Mouse (Mus musculus) spleen, adult 2 months (tissue): ENCODE results near the gene Tirap. TPM values are rescaled to one million over a fixed set of nuclear protein-coding genes. Genes with fewer than 3 reads are reported as not detected.

Experiments
- DNase-seq, 2 experiments: peaks; one replicate each; pipeline versions ENCODE4 v3.0.0 to v3.0.0-alpha.2; 2012 to 2021; ENCODE audit warnings: low spot score in 2 of 2, low read depth in 1 of 2
- H3K27ac ChIP-seq: fragments of 200-500 bp; 2 replicates; pipeline ENCODE4 v1.5.1; 2012; ENCODE audit warnings: low read length, inconsistent platforms; ENCODE audit not compliant: insufficient read depth
- H3K27me3 ChIP-seq: fragments of 200-500 bp; 2 replicates; pipeline ENCODE4 v1.6.1; 2012; ENCODE audit warnings: mild to moderate bottlenecking, moderate library complexity, low read length, inconsistent platforms; ENCODE audit not compliant: control insufficient read depth, insufficient read depth
- H3K36me3 ChIP-seq: fragments of 200-500 bp; 2 replicates; pipeline ENCODE4 v1.6.1; 2012; ENCODE audit warnings: mild to moderate bottlenecking, low read length, inconsistent platforms; ENCODE audit not compliant: control insufficient read depth, insufficient read depth
- H3K4me1 ChIP-seq: fragments of 200-500 bp; 2 replicates; pipeline ENCODE4 v1.6.1; 2011; ENCODE audit warnings: inconsistent platforms; ENCODE audit not compliant: control insufficient read depth, insufficient read depth, insufficient read length
- H3K4me3 ChIP-seq: fragments of 200-500 bp; 2 replicates; pipeline ENCODE4 v1.5.1; 2011; ENCODE audit warnings: mild to moderate bottlenecking, inconsistent platforms; ENCODE audit not compliant: insufficient read depth, insufficient read length; ENCODE audit errors: extremely low read depth
- CTCF ChIP-seq: fragments of 200-500 bp; IDR thresholded peaks from 2 replicates; pipeline ENCODE4 v1.5.1; 2011; ENCODE audit warnings: mild to moderate bottlenecking, inconsistent platforms; ENCODE audit not compliant: insufficient read depth, insufficient read length, insufficient replicate concordance; ENCODE audit errors: extremely low read depth
- POLR2A ChIP-seq: fragments of 200-500 bp; IDR thresholded peaks from 2 replicates; pipeline ENCODE4 v1.6.1; 2011; ENCODE audit warnings: low read depth, low read length, inconsistent platforms
- WGBS: fragments of 180-500 bp; shearing (Covaris S2); methylation state at CpG from one replicate; pipeline ENCODE4 v1.1.7; 2018; 5-methylcytosine and 5-hydroxymethylcytosine counted together
- polyA plus RNA-seq: library from polyadenylated mRNA; depleted of rRNA; stranded (reverse); fragments of >200 nt; gene quantifications from 2 replicates; pipeline ENCODE4 v1.2.3, GENCODE M21; 2012

Tirap gene
- polyA plus RNA-seq, 1 experiment, result 9.2 TPM

DNA sequence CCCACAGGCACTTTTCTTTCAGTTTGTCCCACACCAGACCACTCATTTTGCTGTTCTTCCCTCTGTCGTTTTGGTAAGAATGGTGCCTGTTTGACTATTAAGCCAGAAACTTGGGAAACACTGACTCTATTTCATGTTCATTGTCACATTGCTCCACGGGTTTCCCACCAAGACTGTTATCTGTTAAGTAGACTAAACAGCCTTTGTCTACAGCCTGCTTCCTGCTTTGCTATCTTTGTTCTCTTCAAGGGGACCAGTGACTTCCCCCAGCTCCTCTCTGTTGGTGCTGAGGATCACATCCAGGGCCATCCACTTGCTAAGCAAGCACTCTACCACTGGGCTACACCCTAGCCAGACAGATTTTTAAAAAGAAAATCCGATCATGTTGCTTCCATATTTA is 3.4 kb upstream of the Tirap start:
- no peak overlapping the region for H3K27ac ChIP-seq
- 68% methylated on average over 3 of the region's 3 CpGs for WGBS
- H3K27me3 ChIP-seq, result no peaks in the 10 kb centered on the region
- peaks cover 8% of the 10 kb centered on the region for H3K4me1 ChIP-seq
- H3K36me3 ChIP-seq, result peaks cover 16% of the 10 kb centered on the region
- H3K4me3 ChIP-seq, result no peak overlapping the region
- no peak for DNase-seq
- TF ChIP-seq CTCF (no peak), POLR2A (no peak)

GRCm38 (mm10) chr9:35200529-35201060 is 504 bp upstream of the Tirap start:
- DNase-seq, result no peak
- Histone ChIP-seq H3K4me1 (peaks cover 8% of the 10 kb centered on the region), H3K36me3 (peaks cover 2% of the 10 kb centered on the region; the same call in 1 of the 2 replicates), H3K4me3 (no peak overlapping the region; the same call in 1 of the 2 replicates), H3K27me3 (no peaks in the 10 kb centered on the region), H3K27ac (no peak overlapping the region)
- 61% methylated on average over 9 of the region's 9 CpGs for WGBS
- TF ChIP-seq CTCF, result no peak
- no peak for TF ChIP-seq POLR2A

GRCm38 (mm10) chr9:35198945-35199771 is 933 bp downstream of the Tirap start:
- H3K36me3 ChIP-seq, result no peaks in the 10 kb centered on the region
- peaks cover 8% of the 10 kb centered on the region for H3K4me1 ChIP-seq
- no peaks in the 10 kb centered on the region for H3K27me3 ChIP-seq
- DNase-seq, result no peak
- TF ChIP-seq POLR2A (no peak), CTCF (no peak)
- H3K27ac ChIP-seq, result peak overlapping the region; percentile 34; the same call in 1 of the 2 replicates
- peak overlapping the region; percentile 64 for H3K4me3 ChIP-seq
- 26% methylated on average over 18 of the region's 18 CpGs for WGBS

GRCm38 (mm10) chr9:35198351-35198750 is 1.7 kb downstream of the Tirap start:
- H3K4me3 ChIP-seq, result no peak overlapping the region
- no peak overlapping the region; the same call in 1 of the 2 replicates for H3K27ac ChIP-seq
- WGBS, result 55% methylated on average over 10 of the region's 10 CpGs
- TF ChIP-seq POLR2A (no peak), CTCF (no peak)
- H3K36me3 ChIP-seq, result no peaks in the 10 kb centered on the region
- peaks cover 8% of the 10 kb centered on the region for H3K4me1 ChIP-seq
- no peak for DNase-seq
- no peaks in the 10 kb centered on the region for H3K27me3 ChIP-seq

DNA sequence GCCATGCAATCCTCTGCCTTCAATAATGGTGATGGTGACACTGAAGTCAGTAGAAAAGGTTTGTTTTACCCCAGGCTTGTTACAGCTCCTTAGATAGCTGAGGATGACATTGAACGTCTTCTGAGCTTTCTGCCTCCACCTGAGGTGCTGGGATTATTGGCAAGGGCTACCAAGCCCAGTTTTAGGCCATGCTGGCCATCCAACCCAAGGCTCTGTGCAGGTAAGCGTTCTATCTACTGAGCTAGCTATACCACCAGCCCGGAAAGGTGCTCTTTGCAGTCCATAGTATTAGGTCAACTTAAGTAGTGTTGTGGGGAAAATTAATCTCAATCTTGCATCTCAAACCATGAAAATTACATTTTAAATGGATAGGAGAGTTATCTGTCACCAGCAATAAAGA is 2.5 kb downstream of the Tirap start:
- 87% methylated on average over 3 of the region's 3 CpGs for WGBS
- no peaks in the 10 kb centered on the region for H3K27me3 ChIP-seq
- no peak for DNase-seq
- peaks cover 8% of the 10 kb centered on the region for H3K4me1 ChIP-seq
- no peak for TF ChIP-seq POLR2A
- no peak for TF ChIP-seq CTCF
- no peak overlapping the region for H3K27ac ChIP-seq
- no peaks in the 10 kb centered on the region for H3K36me3 ChIP-seq
- H3K4me3 ChIP-seq, result no peak overlapping the region

GRCm38 (mm10) chr9:35194048-35194447 is 6.0 kb downstream of the Tirap start:
- 80% methylated on average over 3 of the region's 3 CpGs for WGBS
- TF ChIP-seq POLR2A (no peak), CTCF (no peak)
- no peak overlapping the region for H3K27ac ChIP-seq
- peaks cover 3% of the 10 kb centered on the region for H3K36me3 ChIP-seq
- no peaks in the 10 kb centered on the region; the same call in 1 of the 2 replicates for H3K4me1 ChIP-seq
- no peak overlapping the region for H3K4me3 ChIP-seq
- DNase-seq, result no peak
- H3K27me3 ChIP-seq, result no peaks in the 10 kb centered on the region

DNA sequence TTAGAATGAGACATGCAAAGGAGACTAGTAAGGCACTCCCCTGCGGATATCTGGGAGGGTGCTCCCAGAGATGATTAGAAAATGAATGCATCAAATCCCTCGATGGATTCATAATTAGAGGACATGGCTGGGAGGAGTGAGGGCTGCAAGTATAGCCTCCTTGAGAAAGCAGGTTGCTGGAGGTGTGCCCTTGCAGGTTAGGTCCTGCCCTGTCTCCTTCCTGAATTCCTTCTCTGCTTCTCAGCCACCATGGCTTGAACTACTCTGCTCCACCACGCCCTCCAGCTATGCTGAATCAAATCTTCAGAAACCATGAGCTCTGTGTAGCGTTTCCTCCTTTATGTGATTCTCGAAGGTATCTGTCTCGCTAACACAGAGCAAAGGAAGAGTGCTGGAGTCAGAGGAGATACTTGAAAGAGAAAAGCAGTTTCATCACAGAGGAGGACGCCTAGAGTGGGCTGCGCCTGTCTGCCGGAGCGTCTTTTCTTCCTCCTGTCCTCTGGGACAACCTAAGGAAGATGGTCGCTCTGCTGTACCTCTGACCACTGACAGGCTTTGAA is 7.0 kb downstream of the Tirap start:
- TF ChIP-seq POLR2A, result no peak

More for the DNA sequence above, 7.0 kb downstream of the Tirap start:
- no peak overlapping the region for H3K4me3 ChIP-seq
- no peak for DNase-seq
- WGBS, result 88% methylated on average over 11 of the region's 11 CpGs
- H3K36me3 ChIP-seq, result peaks cover 8% of the 10 kb centered on the region
- H3K4me1 ChIP-seq, result no peaks in the 10 kb centered on the region; the same call in 1 of the 2 replicates
- no peak overlapping the region for H3K27ac ChIP-seq
- no peaks in the 10 kb centered on the region for H3K27me3 ChIP-seq
